Mouse (Mus musculus): ENCODE measurements around the gene Ltbp1. TPM values are rescaled to one million over a fixed set of nuclear protein-coding genes. Genes with fewer than 3 reads are reported as not detected.

The Ltbp1 gene
- polyA plus RNA-seq, 1 experiment from 2014 or later = 2.1 TPM

DNA sequence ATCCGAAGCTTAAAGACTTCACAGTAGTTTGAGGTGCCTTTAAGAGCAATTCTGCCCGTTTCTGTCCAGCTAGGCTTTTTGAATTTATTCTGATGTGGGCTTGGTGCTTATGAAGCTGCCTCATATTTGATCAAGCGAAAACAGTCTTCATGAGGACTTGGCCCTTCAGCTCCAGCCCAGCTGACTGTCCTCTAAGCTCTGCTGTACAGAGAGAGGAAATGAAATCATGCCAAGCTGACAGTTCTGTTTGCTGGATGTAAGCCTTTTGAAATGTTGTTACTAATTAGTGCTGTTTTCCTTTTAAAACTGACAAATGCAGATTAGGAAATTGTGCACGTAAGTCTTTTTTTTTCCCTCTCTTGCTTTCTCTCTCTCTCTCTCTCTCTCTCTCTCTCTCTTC is 263.1 kb downstream of the Ltbp1 start:
- no peak overlapping the region for H3K27ac ChIP-seq (ENCODE audit: low read length)
- no peaks in the 10 kb centered on the region for H3K4me1 ChIP-seq (ENCODE audit: control insufficient read depth, low read depth, low read length)
- no peaks in the 10 kb centered on the region for H3K36me3 ChIP-seq (ENCODE audit: control insufficient read depth, insufficient read depth)
- no peaks in the 10 kb centered on the region for H3K9me3 ChIP-seq (replicated peaks; ENCODE audit: control insufficient read depth, low read length)
- no peak overlapping the region for H3K4me3 ChIP-seq (ENCODE audit: low read depth, low read length)
- no peak overlapping the region for H3K4me2 ChIP-seq (ENCODE audit: low read depth, low read length)
- H3K27me3 ChIP-seq (ENCODE audit: control insufficient read depth, insufficient read depth, low read depth, low read length) = no peaks in the 10 kb centered on the region
- WGBS (ENCODE audit: insufficient replicate concordance) = 54% methylated on average over 4 of the region's 4 CpGs
- no peak for ATAC-seq (ENCODE audit: low read depth)
- H3K9ac ChIP-seq (ENCODE audit: low read depth, low read length) = no peak overlapping the region

DNA sequence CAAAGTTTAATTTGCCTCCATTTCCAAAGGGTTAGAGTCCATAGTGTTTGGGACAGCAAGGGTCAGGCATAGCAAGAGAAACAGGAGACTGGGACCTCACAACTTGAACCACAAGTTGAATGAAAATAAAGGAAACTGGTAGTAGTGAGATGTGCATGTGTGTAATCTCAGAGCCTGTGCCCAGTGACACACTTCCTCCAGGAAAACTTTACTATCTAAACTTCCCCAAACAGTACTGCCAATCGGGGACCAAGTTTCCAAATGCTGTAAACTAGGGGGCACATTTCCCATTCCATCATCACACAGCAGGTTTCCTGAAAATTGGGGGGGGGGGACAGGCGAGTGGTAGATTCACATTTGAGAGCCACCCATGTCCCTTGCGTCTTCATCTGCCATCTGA is 267.1 kb downstream of the Ltbp1 start:
- ATAC-seq (ENCODE audit: low read depth) = no peak
- 49% methylated on average over 3 of the region's 3 CpGs for WGBS (ENCODE audit: insufficient replicate concordance)

GRCm38 (mm10) chr17:75273272-75273671 is 267.9 kb downstream of the Ltbp1 start:
- Histone ChIP-seq H3K9me3 (replicated peaks; ENCODE audit: control insufficient read depth, low read length) (no peaks in the 10 kb centered on the region), H3K36me3 (ENCODE audit: control insufficient read depth, insufficient read depth) (no peaks in the 10 kb centered on the region), H3K27me3 (ENCODE audit: control insufficient read depth, insufficient read depth, low read depth, low read length) (no peaks in the 10 kb centered on the region), H3K27ac (ENCODE audit: low read length) (no peak overlapping the region), H3K9ac (ENCODE audit: low read depth, low read length) (no peak overlapping the region), H3K4me1 (ENCODE audit: control insufficient read depth, low read depth, low read length) (no peaks in the 10 kb centered on the region), H3K4me2 (ENCODE audit: low read depth, low read length) (no peak overlapping the region), H3K4me3 (ENCODE audit: low read depth, low read length) (no peak overlapping the region)
- WGBS (ENCODE audit: insufficient replicate concordance) = 56% methylated on average over 1 of the region's 1 CpGs
- ATAC-seq (ENCODE audit: low read depth) = no peak

More for the DNA sequence above, 267.1 kb downstream of the Ltbp1 start:
- Histone ChIP-seq H3K27me3 (ENCODE audit: control insufficient read depth, insufficient read depth, low read depth, low read length) (no peaks in the 10 kb centered on the region), H3K4me3 (ENCODE audit: low read depth, low read length) (no peak overlapping the region), H3K36me3 (ENCODE audit: control insufficient read depth, insufficient read depth) (no peaks in the 10 kb centered on the region), H3K9me3 (replicated peaks; ENCODE audit: control insufficient read depth, low read length) (no peaks in the 10 kb centered on the region), H3K9ac (ENCODE audit: low read depth, low read length) (no peak overlapping the region), H3K4me2 (ENCODE audit: low read depth, low read length) (no peak overlapping the region), H3K27ac (ENCODE audit: low read length) (no peak overlapping the region), H3K4me1 (ENCODE audit: control insufficient read depth, low read depth, low read length) (no peaks in the 10 kb centered on the region)

DNA sequence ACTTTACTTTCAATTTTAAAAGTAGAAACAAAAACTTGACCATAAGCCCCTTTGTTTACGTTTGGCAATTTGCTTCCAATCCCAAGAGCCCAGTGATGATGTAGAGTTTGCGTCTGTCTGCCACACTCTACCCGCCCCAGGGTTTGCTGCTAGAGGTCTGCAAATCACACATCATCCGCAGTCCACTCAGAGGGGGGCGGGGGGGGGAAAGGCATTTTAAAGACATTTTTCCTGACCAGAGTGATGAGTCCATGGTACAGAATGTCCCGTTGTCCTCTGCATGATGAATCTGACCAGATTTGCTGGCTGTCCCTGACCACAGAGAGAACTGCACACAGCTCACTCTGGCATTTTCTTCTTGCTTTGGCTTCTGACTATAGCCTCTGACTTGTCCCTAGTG is 269.9 kb downstream of the Ltbp1 start:
- ATAC-seq (ENCODE audit: low read depth) = no peak
- H3K4me2 ChIP-seq (ENCODE audit: low read depth, low read length) = no peak overlapping the region
- H3K36me3 ChIP-seq (ENCODE audit: control insufficient read depth, insufficient read depth) = no peaks in the 10 kb centered on the region
- H3K4me3 ChIP-seq (ENCODE audit: low read depth, low read length) = no peak overlapping the region
- H3K9ac ChIP-seq (ENCODE audit: low read depth, low read length) = no peak overlapping the region
- WGBS (ENCODE audit: insufficient replicate concordance) = 75% methylated on average over 6 of the region's 6 CpGs
- H3K9me3 ChIP-seq (replicated peaks; ENCODE audit: control insufficient read depth, low read length) = no peaks in the 10 kb centered on the region
- no peaks in the 10 kb centered on the region for H3K27me3 ChIP-seq (ENCODE audit: control insufficient read depth, insufficient read depth, low read depth, low read length)
- H3K4me1 ChIP-seq (ENCODE audit: control insufficient read depth, low read depth, low read length) = no peaks in the 10 kb centered on the region
- H3K27ac ChIP-seq (ENCODE audit: low read length) = no peak overlapping the region

GRCm38 (mm10) chr17:75278106-75278505 is 272.7 kb downstream of the Ltbp1 start:
- Histone ChIP-seq H3K9ac (ENCODE audit: low read depth, low read length) (no peak overlapping the region), H3K9me3 (replicated peaks; ENCODE audit: control insufficient read depth, low read length) (no peaks in the 10 kb centered on the region), H3K4me3 (ENCODE audit: low read depth, low read length) (no peak overlapping the region), H3K4me1 (ENCODE audit: control insufficient read depth, low read depth, low read length) (no peaks in the 10 kb centered on the region), H3K36me3 (ENCODE audit: control insufficient read depth, insufficient read depth) (no peaks in the 10 kb centered on the region), H3K27me3 (ENCODE audit: control insufficient read depth, insufficient read depth, low read depth, low read length) (no peaks in the 10 kb centered on the region), H3K27ac (ENCODE audit: low read length) (no peak overlapping the region), H3K4me2 (ENCODE audit: low read depth, low read length) (no peak overlapping the region)
- no peak for ATAC-seq (ENCODE audit: low read depth)
- WGBS (ENCODE audit: insufficient replicate concordance) = 57% methylated on average over 1 of the region's 1 CpGs

DNA sequence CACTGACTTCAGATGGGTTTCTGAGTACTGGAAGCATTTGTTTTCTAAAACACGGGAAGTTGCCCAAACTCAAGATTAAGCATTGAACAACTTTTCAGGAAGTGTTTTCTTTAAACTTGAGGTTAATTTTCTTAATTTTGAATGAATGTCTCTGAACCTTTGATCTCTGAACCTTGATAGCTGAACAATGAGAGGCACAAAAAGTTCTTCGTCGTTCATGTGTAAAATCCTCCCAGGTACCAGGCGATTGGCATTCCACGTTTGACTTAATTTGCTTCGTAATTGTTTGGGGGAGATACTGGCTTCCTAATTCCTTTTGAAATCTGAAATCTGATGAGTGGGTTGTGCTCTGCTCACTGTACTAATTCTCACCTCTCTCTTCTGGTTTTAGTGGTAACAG is 273.2 kb downstream of the Ltbp1 start:
- Histone ChIP-seq H3K4me1 (ENCODE audit: control insufficient read depth, low read depth, low read length) (no peaks in the 10 kb centered on the region), H3K4me3 (ENCODE audit: low read depth, low read length) (no peak overlapping the region), H3K9ac (ENCODE audit: low read depth, low read length) (no peak overlapping the region), H3K36me3 (ENCODE audit: control insufficient read depth, insufficient read depth) (no peaks in the 10 kb centered on the region), H3K4me2 (ENCODE audit: low read depth, low read length) (no peak overlapping the region), H3K9me3 (replicated peaks; ENCODE audit: control insufficient read depth, low read length) (no peaks in the 10 kb centered on the region), H3K27ac (ENCODE audit: low read length) (no peak overlapping the region), H3K27me3 (ENCODE audit: control insufficient read depth, insufficient read depth, low read depth, low read length) (no peaks in the 10 kb centered on the region)
- 71% methylated on average over 6 of the region's 6 CpGs for WGBS (ENCODE audit: insufficient replicate concordance)
- ATAC-seq (ENCODE audit: low read depth) = no peak

DNA sequence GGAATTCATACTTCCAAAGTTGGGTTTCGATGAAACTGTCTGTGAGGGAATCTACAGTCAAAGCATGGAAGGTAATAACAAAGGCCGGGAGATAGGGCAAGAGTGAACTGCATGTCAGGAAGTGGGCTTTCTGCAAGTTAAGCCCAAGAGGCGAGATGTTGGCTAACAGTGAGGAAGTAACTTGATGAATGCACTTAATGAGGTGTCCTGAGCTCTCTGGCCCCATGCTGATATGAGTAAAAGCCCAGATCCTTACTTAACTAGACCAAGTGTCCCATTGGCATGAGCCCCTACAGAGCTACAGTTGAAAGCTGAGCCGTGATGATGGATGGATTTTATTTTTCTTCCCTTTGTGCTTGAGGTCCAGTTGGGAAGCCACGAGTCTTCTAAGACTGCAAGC is 276.0 kb downstream of the Ltbp1 start:
- H3K9ac ChIP-seq (ENCODE audit: low read depth, low read length) = no peak overlapping the region
- no peak overlapping the region for H3K4me2 ChIP-seq (ENCODE audit: low read depth, low read length)
- H3K9me3 ChIP-seq (replicated peaks; ENCODE audit: control insufficient read depth, low read length) = no peaks in the 10 kb centered on the region
- H3K4me3 ChIP-seq (ENCODE audit: low read depth, low read length) = no peak overlapping the region
- H3K27me3 ChIP-seq (ENCODE audit: control insufficient read depth, insufficient read depth, low read depth, low read length) = no peaks in the 10 kb centered on the region
- no peak for ATAC-seq (ENCODE audit: low read depth)
- no peak overlapping the region for H3K27ac ChIP-seq (ENCODE audit: low read length)
- H3K4me1 ChIP-seq (ENCODE audit: control insufficient read depth, low read depth, low read length) = no peaks in the 10 kb centered on the region
- WGBS (ENCODE audit: insufficient replicate concordance) = 55% methylated on average over 5 of the region's 5 CpGs
- no peaks in the 10 kb centered on the region for H3K36me3 ChIP-seq (ENCODE audit: control insufficient read depth, insufficient read depth)

DNA sequence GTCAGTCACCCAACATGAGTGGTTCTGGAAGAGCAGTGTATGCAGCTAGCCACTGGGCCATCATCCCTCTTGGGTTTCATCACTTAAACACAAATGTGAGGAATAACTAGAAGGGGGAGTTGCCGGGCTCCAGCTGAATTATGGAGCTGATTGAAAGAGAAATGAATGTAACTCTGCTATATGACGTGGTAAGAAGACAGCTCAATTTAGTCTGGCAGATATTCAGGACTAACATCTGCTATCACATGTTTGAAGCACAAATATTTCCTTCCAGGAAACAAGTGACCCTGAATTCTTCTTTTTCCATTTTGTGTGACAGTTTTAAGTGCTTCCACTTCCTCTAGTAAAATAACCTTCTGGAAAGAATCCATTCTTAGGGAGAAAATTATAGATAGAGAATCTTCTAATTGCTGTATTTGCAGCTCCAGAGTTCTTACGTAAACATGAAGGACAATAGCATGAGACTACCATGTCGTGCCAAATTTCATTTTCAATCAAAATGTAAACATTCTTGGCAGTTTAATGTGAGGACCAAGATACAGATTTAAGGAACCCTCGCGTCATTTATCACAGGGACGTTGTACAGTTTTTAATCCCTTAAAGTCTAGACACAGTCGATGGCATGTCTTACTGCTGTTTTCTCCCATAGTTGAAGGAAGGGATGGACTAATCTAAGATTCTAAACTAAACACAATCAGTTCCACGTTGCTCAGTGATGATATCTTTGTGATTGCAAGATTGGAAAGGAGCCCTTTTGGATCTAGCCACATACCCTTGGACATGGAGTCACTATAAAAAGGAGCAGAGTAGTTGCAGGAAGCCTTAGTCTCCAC is 279.7 kb downstream of the Ltbp1 start:
- Histone ChIP-seq H3K36me3 (ENCODE audit: control insufficient read depth, insufficient read depth) (no peaks in the 10 kb centered on the region), H3K27me3 (ENCODE audit: control insufficient read depth, insufficient read depth, low read depth, low read length) (no peaks in the 10 kb centered on the region), H3K9ac (ENCODE audit: low read depth, low read length) (no peak overlapping the region), H3K9me3 (replicated peaks; ENCODE audit: control insufficient read depth, low read length) (no peaks in the 10 kb centered on the region), H3K27ac (ENCODE audit: low read length) (no peak overlapping the region), H3K4me3 (ENCODE audit: low read depth, low read length) (no peak overlapping the region), H3K4me2 (ENCODE audit: low read depth, low read length) (no peak overlapping the region), H3K4me1 (ENCODE audit: control insufficient read depth, low read depth, low read length) (no peaks in the 10 kb centered on the region)
- no peak for ATAC-seq (ENCODE audit: low read depth)
- 67% methylated on average over 9 of the region's 9 CpGs for WGBS (ENCODE audit: insufficient replicate concordance)

GRCm38 (mm10) chr17:75292986-75293385 is 287.6 kb downstream of the Ltbp1 start:
- H3K27me3 ChIP-seq (ENCODE audit: control insufficient read depth, insufficient read depth, low read depth, low read length) = no peaks in the 10 kb centered on the region
- no peak overlapping the region for H3K9ac ChIP-seq (ENCODE audit: low read depth, low read length)
- H3K4me1 ChIP-seq (ENCODE audit: control insufficient read depth, low read depth, low read length) = no peaks in the 10 kb centered on the region
- no peak overlapping the region for H3K27ac ChIP-seq (ENCODE audit: low read length)
- no peak for ATAC-seq (ENCODE audit: low read depth)
- H3K9me3 ChIP-seq (replicated peaks; ENCODE audit: control insufficient read depth, low read length) = no peaks in the 10 kb centered on the region
- H3K4me3 ChIP-seq (ENCODE audit: low read depth, low read length) = no peak overlapping the region
- WGBS (ENCODE audit: insufficient replicate concordance) = 66% methylated on average over 3 of the region's 3 CpGs
- H3K4me2 ChIP-seq (ENCODE audit: low read depth, low read length) = no peak overlapping the region
- no peaks in the 10 kb centered on the region for H3K36me3 ChIP-seq (ENCODE audit: control insufficient read depth, insufficient read depth)

All from liver, embryonic 16.5 days (tissue).